Mouse (Mus musculus) heart, postnatal 36 days (tissue): Measurements from ENCODE around the gene Tubg2. TPM values are rescaled to one million over a fixed set of nuclear protein-coding genes. Genes with fewer than 3 reads are reported as not detected.
A peak's percentile ranks its signal among the peaks of the same experiment; 100 is the strongest.

ENCODE experiments used
- DNase-seq, 2 experiments: peaks; one replicate each; pipeline ENCODE4 v3.0.0; 2021 to 2022
- intact Hi-C: fragments of 180-260 bp; cut with DNase I; formaldehyde crosslinking; loops from one replicate; pipeline ENCODE4 v1.15.1; 2025
- total RNA-seq, 2 experiments: library from RNA; stranded (reverse); gene quantifications; 2 replicates each; pipeline ENCODE4 v1.2.3; 2021

Gene Tubg2
- total RNA-seq, 2 experiments from 2014 or later, result 3.7 to 3.9 TPM

DNA sequence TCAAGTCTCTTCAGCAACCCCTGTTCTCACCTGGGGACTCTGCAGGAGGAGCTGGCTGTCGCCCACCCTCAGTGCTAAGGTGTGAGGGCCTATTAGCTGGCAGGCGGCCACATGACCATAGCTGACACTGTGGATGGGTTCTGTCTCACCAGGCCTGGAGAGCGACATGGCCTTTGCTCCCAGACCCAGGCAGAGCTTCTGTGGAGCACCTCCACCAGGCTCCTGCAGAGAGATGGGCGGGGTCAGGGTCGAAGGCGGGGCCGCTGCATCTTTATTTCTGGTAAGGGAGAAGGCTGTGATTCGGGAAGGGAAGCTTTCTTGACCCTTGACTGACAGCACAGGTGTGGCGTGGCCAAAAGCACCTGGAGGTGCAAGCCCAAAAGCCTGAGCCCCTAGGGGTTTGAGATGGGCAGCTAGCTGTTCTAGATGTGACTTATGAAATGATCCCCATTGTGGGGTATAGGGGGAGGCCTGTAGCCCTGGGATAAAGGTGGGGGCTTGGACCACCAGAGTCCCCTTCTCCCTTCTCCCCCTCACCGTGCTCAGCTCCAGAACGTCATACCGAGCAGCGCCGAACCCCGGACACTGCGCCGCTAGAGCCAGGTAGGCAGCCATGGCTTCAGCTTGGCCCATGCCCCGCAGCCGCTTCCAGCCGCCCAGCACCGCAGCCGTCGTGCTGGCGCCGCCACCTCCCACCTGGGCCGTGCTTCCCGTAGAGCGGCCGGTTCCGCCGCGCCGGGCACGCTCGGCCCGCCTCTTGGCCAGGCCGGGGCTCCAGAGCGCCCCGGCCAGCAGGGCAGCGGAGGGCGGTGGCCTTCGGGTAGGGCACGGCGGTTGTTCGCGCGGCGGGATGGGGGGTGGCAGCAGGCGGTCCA lies 8.0 kb downstream of the Tubg2 start:
- DNase-seq, result no peak
- intact Hi-C loops, result no loop called here

DNA sequence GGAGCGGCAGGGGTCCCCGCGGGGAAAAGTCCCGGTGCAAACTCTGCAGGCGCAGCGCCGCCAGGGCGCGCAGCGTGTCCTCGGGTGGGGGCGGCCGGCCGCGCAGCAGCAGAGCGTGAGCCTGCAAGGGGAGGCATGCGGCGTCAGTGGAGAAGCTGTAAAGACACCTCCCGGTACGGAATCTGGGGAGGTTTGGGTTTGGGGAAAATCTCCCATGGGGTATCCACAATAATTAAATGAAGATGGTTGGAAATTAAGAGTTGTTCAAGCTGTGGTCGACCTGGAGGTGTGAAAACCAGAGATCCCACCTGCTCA lies 8.6 kb downstream of the Tubg2 start:
- intact Hi-C loops, result no loop called here

GRCm38 (mm10) chr11:101164677-101165580 lies 9.2 kb downstream of the Tubg2 start:
- no peak for DNase-seq
- intact Hi-C loops, result no loop called here

More for the DNA sequence above, 8.6 kb downstream of the Tubg2 start:
- DNase-seq, result no peak

- DNase-seq, result no peak
- intact Hi-C loops, result no loop called here
Measured at GRCm38 (mm10) chr11:101166357-101166756, 10.7 kb downstream of the Tubg2 start.

GRCm38 (mm10) chr11:101167211-101167962 lies 11.7 kb downstream of the Tubg2 start:
- intact Hi-C loops, result no loop called here
- DNase-seq, result no peak

GRCm38 (mm10) chr11:101167963-101168300 lies 12.2 kb downstream of the Tubg2 start:
- DNase-seq, result no peak
- intact Hi-C loops, result no loop called here

GRCm38 (mm10) chr11:101168301-101168980 lies 12.7 kb downstream of the Tubg2 start:
- intact Hi-C loops, result no loop called here
- peak; percentile 63 to 70 for DNase-seq

DNA sequence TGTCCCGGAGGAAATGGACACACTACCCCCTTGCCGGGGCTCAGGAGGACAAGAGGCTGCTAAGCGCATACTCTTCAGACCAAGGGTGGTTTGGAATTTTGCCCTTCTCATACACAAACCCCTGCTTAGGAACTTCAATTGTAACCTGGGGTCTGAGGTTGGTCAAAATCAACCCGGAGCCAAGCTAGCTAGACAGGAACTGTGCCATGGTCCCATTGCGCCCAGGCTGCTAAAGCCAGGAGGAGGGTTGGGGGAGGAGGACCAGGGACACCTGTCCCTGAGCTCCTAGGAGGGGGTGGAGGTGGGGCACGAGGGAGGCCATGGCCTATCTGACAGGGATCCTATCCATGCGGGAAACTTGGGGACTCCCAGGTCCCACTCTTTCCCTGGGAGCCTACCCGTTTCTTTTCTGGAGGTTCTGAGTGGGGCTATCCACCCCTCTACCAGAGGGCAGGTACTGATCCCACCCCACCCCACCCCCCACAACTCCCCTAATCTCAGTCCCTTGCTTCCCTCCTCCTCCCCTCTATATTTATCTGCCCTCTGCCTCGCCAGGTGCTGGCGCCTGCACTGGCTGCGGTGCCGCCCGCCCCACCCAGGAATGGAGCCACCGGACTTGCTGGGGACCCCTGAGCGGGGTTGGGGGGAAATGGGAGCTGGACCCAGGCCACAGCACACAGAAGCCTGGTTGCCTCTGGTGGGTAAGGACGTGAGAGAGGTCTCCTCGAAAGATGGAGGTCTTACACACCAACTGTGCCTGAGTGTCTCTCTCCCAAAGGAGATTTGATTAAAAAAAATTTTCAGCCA lies 13.8 kb downstream of the Tubg2 start:
- DNase-seq, result no peak
- intact Hi-C loops, result loop anchor here (1.0 to 5.0 kb wide), 2 partner anchors 49 to 202 kb away; no protein-coding TSS in a partner anchor

DNA sequence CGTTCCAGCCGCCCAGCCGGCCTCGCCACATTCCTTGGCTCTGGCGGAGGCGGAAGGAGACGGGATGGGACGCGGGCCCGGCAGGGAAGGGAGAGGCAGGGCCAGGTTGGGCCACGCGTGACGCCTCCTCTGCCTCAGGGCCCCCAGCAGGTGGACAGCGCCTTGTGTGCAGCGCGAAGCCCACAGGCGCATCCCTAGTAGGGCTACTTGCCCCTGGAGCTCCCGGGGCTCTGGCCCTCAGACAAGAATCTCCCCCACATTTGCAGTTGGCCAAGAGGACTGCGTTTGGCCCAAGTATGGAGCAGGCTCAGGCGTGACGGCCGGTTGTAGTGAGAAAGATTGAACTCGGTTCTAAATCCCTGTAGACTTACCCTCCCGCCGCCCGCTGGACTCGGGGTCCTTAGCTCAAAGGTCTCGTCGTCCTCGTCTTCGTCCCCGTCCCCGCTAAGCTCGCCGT lies 14.7 kb downstream of the Tubg2 start, which contains the start of gene Cntnap1:
Cntnap1 (plus strand) TSS at position 170 of the 457 bp plus-strand sequence.
- intact Hi-C loops, result loop anchor here (1.0 to 5.0 kb wide), 2 partner anchors 50 to 203 kb away; no protein-coding TSS in a partner anchor

DNA sequence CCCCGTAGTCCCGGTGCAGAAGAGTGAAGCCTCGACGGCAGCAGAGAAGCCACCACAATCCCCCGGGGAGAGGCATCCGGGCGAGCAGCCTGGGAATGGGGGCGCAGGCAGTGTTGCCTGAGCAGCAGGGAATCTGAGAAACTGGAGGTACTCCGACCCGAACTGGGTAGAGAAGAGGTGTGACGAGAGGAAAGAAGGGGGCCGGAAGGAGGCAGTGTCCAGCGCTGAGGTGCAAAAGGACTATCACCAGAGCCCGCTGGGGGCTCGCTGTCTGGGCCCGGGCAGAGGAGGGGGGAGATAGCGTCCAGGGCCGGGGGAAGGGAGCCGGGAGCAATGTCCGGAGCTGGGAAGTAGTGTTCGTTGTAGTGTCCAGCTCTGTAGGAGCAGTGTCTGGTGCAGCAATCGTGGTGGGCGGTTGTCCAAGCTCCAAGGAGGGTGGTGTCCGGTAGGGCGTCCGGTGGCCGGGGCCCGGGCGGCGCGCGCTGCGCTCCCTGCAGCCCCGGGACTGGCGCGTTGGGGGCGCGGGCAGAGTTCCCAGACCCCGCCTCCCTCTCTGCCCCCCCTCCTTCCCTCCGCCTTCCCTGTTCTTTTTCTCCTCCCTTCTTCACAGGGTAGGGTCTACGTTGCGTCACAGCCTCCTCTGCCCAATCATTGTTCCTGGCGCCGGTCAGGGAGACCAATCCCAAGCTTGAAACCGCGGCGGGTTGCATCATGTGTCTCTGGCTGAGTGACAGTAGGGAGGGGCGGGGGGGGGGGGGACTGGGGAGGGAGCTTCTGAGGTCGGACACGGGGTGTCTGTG lies 15.3 kb downstream of the Tubg2 start, which contains the start of gene Plekhh3:
Plekhh3 (minus strand) TSS at position 541 of the 800 bp plus-strand sequence.
- peak; percentile 89 to 92 for DNase-seq
- intact Hi-C loops, result loop anchor here (1.0 to 5.0 kb wide), 2 partner anchors 51 to 204 kb away; no protein-coding TSS in a partner anchor

More for the DNA sequence above, 14.7 kb downstream of the Tubg2 start, which contains the start of gene Cntnap1:
- peak; percentile 68 to 78 for DNase-seq

DNA sequence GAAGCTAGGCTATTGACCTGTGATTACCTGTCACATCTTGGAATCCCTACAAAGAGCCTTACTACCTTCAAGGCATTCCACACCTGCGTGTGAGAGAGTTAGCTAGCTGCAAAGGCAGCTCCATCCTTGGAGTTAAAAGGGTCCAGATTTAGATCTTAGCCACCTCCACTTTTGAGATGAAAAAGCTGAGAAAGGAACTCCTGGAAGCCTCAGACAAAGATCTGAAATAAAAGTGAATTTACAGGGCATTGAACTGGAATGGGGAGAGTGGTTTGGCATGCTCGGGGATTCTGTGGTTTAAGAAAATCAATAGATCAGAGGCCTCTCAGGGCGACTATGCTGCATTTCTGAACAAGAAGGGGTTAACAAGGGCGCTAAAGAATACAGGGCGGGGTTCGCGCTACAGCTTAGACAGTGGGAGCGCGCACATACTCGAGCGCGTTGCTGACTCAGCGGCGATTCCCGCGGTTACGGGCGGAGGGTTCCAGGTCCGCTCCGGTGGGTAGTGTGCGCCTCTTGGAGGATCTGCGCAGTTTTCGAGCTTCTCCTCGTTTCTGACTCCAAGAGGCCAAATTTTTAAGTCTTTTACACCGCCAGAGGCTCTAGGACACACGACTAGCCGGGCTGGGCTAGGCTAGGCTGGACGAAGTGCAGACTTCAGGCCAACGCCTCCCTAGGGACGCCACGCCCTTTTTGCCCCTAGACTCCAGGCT lies 16.2 kb downstream of the Tubg2 start:
- DNase-seq, result peak; percentile 77 to 80
- intact Hi-C loops, result loop anchor here (5.0 kb wide), 1 partner anchor 205 kb away; no protein-coding TSS in a partner anchor

DNA sequence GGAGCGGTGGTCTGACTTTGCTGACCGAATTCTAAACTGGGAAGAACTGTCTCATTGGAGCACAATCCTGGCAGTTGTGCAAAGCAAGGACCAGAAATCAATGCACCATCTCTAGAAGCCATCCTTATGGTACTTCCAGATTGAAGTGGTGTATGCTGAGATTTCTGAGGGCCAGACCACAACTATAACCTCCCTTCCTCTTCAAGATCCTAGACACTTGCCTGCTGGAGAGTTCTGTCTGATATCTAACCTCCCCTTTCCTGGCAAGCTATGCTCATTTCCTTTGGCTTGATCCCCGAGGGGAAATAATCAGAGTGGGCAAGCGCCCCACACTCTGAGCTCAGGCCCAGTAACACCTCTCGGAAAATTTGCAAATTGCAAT lies 16.7 kb downstream of the Tubg2 start:
- intact Hi-C loops, result loop anchor here (5.0 kb wide), 1 partner anchor 205 kb away; no protein-coding TSS in a partner anchor

GRCm38 (mm10) chr11:101173112-101173511 lies 17.4 kb downstream of the Tubg2 start:
- intact Hi-C loops, result loop anchor here (1.0 to 5.0 kb wide), 3 partner anchors 78 to 206 kb away; partner anchors contain the start of genes Coasy and Psmc3ip

More for the DNA sequence above, 16.7 kb downstream of the Tubg2 start:
- DNase-seq, result no peak

DNA sequence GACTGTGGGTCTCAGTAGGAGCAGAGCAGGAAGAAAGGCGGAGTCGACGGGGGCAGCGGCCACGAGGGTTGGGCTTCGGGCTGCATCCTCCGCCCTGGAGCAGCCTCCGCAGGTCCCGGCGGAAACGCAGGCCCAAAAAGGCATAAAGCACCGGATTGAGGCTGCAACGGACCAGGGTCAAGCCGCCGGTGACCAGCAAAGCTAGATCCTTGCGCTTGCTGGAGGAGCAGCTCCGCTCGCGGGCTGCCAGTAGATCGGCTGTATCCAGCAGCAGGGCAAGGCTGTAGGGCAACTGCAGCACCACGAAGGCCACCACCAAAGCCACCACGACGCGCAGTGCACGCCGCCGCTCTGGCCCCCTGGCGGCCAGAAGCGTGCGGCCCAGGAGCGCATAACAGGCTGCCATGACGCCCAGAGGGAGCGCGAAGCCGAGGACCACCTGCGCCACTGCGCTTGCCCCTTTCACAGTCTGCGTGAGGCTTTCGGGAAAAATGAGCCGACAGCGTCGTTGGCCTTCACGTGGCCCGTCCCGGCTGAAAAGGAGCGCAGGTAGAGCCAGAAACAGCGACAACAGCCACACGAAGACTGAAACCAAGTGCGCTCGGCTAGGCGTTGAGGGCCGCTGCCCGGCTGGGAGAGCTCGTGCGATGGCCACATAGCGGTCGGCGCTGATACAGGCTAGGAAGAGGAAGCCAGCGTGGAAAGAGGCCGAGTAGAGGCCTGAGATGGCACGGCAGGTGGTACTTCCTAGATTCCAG lies 18.1 kb downstream of the Tubg2 start:
- DNase-seq, result peak; percentile 81 to 89
- intact Hi-C loops, result loop anchor here (1.0 to 5.0 kb wide), 3 partner anchors 79 to 207 kb away; partner anchors contain the start of genes Coasy and Psmc3ip

More at GRCm38 (mm10) chr11:101173112-101173511, 17.4 kb downstream of the Tubg2 start:
- DNase-seq, result peak; percentile 54 to 59

- intact Hi-C loops, result loop anchor here (5.0 kb wide), 1 partner anchor 207 kb away; no protein-coding TSS in a partner anchor
Measured at GRCm38 (mm10) chr11:101174389-101174745, 18.7 kb downstream of the Tubg2 start.

More at GRCm38 (mm10) chr11:101174389-101174745, 18.7 kb downstream of the Tubg2 start:
- DNase-seq, result no peak
